Mouse (Mus musculus): ENCODE data around the gene Ppm1d. TPM values are rescaled to one million over a fixed set of nuclear protein-coding genes. Genes with fewer than 3 reads are reported as not detected.

Ppm1d gene
- polyA plus RNA-seq (2014; fragmentation: Nextera tagmentation; extraction: Ambion mirVana) = 15.9 and 17.6 TPM in 2 replicates

DNA sequence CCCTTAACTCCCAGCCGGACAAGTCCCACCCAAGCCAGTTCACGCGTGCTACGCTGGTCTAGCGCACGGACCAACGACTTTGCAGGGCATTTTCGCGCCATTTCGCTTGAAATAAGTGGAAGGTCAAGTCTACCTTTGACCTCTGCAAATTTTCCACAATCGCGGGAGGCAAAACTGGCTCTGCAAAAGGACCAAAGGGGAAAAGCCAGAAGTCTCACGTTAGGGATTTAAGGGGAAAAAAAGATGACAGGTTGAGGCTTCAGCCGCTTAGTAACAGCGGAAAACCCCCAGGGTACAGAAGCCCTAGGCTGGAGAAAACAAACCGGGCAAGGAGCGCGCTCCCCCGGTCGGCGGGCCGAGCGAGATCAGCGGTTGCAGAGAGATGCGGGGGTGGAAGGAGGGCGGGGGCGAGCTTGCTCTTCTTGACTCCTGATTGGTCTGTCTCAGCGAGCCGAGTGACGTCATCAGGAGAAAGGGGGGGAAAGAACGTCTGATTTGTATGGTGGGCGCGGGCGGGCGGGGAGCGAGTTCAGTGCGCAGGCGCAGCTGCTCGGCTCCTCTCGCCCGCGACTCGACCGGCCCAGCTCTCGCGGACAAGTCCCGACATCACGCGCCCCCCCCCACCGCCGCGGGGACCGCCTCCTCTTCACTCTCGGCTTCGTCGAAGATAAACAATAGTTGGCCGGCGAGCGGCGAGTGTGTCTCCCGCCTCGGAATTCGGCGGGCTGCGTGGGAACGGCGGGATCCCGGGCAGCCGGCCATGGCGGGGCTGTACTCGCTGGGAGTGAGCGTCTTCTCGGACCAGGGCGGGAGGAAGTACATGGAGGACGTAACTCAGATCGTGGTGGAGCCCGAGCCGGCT is at the start of gene Ppm1d:
Gene Ppm1d (plus strand): TSS at position 532 of the 862 bp plus-strand sequence.
- Histone ChIP-seq H3K27ac (replicated peaks; ENCODE audit: low read depth, low read length) (peak within 1 kb of the TSS; percentile 94), H3K4me3 (ENCODE audit: low read depth, low read length) (peak within 1 kb of the TSS; percentile 95), H3K4me1 (ENCODE audit: control insufficient read depth, insufficient read depth, low read length) (peaks cover 9% of the 10 kb centered on the region), H3K4me2 (ENCODE audit: low read depth, low read length) (peak within 1 kb of the TSS; percentile 95), H3K36me3 (ENCODE audit: control insufficient read depth, insufficient read depth, low read length) (peaks cover 11% of the 10 kb centered on the region; the same call in 1 of the 2 replicates), H3K9me3 (ENCODE audit: control insufficient read depth, low read length) (no peaks in the 10 kb centered on the region), H3K27me3 (replicated peaks; ENCODE audit: control insufficient read depth, insufficient read depth, low read length) (no peaks in the 10 kb centered on the region), H3K9ac (ENCODE audit: low read depth, low read length) (peak within 1 kb of the TSS; percentile 91)
- WGBS = under 1% methylated on average over 38 of the region's 78 CpGs
- DNase-seq (ENCODE audit: low spot score) = peak; percentile 99
- ATAC-seq (ENCODE audit: low read depth) = peak; percentile 94

DNA sequence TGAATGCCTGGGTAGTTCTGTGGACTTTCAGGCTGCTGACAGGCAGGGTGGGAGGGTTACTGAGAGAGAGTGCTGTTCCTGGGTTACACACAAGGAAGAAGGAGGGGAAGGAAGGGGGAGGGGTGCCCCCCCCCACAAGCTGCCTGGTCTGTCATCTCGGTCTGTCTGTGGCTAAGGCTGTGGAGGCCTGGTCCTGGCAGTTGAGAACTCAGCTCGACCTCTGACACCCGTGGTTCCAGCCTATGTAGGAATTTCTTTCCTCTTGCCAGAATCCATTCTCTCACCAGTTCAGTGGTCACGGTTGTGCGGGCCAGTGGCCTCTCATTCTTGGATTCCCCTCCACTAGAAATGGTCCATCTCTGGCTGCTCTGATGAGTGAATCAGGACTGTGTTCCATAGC is 46.4 kb upstream of the Ppm1d start:
- no peaks in the 10 kb centered on the region for H3K36me3 ChIP-seq (ENCODE audit: control insufficient read depth, insufficient read depth, low read length)
- H3K4me3 ChIP-seq (ENCODE audit: low read depth, low read length) = no peak overlapping the region
- no peak overlapping the region for H3K4me2 ChIP-seq (ENCODE audit: low read depth, low read length)
- no peak overlapping the region for H3K9ac ChIP-seq (ENCODE audit: low read depth, low read length)
- H3K27me3 ChIP-seq (replicated peaks; ENCODE audit: control insufficient read depth, insufficient read depth, low read length) = no peaks in the 10 kb centered on the region
- no peak overlapping the region for H3K27ac ChIP-seq (replicated peaks; ENCODE audit: low read depth, low read length)
- ATAC-seq (ENCODE audit: low read depth) (no peak), DNase-seq (ENCODE audit: low spot score) (no peak)
- H3K4me1 ChIP-seq (ENCODE audit: control insufficient read depth, insufficient read depth, low read length) = no peaks in the 10 kb centered on the region
- H3K9me3 ChIP-seq (ENCODE audit: control insufficient read depth, low read length) = no peaks in the 10 kb centered on the region
- WGBS = 58% methylated on average over 5 of the region's 5 CpGs

DNA sequence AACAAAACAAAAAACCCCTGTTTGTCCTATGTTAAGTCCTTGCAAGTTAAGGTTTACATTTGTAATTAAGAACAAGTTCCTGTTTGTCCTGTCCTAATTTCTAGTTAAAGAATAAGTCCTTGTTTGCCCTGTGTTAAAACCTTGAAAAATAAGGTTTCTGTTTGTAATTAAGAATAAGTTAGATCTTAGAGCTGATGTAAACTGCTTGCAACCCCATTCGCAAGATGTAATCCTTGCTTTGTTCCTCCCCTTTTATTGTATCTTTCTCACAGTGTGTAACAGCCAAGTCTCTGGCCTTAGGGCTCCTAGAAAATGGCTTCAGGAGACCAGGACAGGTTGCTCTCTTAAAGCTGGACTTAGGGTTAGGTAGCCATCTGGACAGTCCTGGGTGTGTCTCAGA is 43.7 kb upstream of the Ppm1d start:
- H3K4me2 ChIP-seq (ENCODE audit: low read depth, low read length) = no peak overlapping the region
- no peaks in the 10 kb centered on the region for H3K9me3 ChIP-seq (ENCODE audit: control insufficient read depth, low read length)
- no peak overlapping the region for H3K4me3 ChIP-seq (ENCODE audit: low read depth, low read length)
- no peaks in the 10 kb centered on the region for H3K27me3 ChIP-seq (replicated peaks; ENCODE audit: control insufficient read depth, insufficient read depth, low read length)
- H3K27ac ChIP-seq (replicated peaks; ENCODE audit: low read depth, low read length) = no peak overlapping the region
- 70% methylated on average over 1 of the region's 1 CpGs for WGBS
- H3K9ac ChIP-seq (ENCODE audit: low read depth, low read length) = no peak overlapping the region
- no peaks in the 10 kb centered on the region for H3K4me1 ChIP-seq (ENCODE audit: control insufficient read depth, insufficient read depth, low read length)
- DNase-seq (ENCODE audit: low spot score) = no peak
- no peaks in the 10 kb centered on the region for H3K36me3 ChIP-seq (ENCODE audit: control insufficient read depth, insufficient read depth, low read length)
- ATAC-seq (ENCODE audit: low read depth) = no peak

DNA sequence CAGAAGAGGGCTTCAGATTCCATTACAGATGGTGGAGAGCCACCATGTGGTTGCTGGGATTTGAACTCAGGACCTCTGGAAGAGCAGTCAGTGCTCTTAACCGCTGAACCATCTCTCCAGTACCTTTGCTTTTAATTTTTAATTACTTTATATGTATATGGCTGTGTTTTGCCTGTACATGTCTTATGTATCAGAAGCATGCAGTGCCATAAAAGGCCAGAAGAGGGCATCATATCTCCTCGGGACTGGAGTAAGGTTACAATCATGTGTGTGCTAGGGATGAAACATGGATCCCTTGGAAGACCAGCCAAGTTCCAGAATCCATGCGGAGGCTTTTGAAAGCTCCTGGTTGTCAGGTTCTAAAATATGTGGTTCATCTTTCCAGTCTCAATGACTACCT is 40.4 kb upstream of the Ppm1d start:
- no peak for ATAC-seq (ENCODE audit: low read depth)
- no peak for DNase-seq (ENCODE audit: low spot score)
- H3K27me3 ChIP-seq (replicated peaks; ENCODE audit: control insufficient read depth, insufficient read depth, low read length) = no peaks in the 10 kb centered on the region
- WGBS = 60% methylated on average over 3 of the region's 3 CpGs
- no peak overlapping the region for H3K27ac ChIP-seq (replicated peaks; ENCODE audit: low read depth, low read length)
- H3K4me2 ChIP-seq (ENCODE audit: low read depth, low read length) = no peak overlapping the region
- no peak overlapping the region for H3K4me3 ChIP-seq (ENCODE audit: low read depth, low read length)
- H3K36me3 ChIP-seq (ENCODE audit: control insufficient read depth, insufficient read depth, low read length) = no peaks in the 10 kb centered on the region
- H3K9ac ChIP-seq (ENCODE audit: low read depth, low read length) = no peak overlapping the region
- H3K9me3 ChIP-seq (ENCODE audit: control insufficient read depth, low read length) = no peaks in the 10 kb centered on the region
- H3K4me1 ChIP-seq (ENCODE audit: control insufficient read depth, insufficient read depth, low read length) = no peaks in the 10 kb centered on the region

DNA sequence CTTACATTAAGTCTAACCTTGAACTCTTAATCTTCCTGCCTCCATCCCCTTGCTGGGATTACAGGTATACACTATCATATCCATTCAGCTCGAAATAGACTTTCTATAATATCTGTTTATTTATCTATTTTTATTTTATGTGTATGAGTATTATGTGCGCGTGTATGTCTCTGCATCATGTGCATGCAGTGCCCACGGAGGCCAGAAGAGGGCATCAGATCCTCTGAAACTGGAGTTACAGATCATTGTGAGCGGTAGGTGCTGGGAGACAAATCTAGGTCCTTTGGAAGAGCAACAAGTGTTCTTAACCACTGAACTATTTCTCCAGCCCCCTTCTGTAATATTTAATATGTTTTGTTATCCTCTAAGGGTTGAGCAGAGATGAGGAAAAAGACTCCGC is 37.7 kb upstream of the Ppm1d start:
- Histone ChIP-seq H3K9ac (ENCODE audit: low read depth, low read length) (no peak overlapping the region), H3K4me2 (ENCODE audit: low read depth, low read length) (no peak overlapping the region), H3K36me3 (ENCODE audit: control insufficient read depth, insufficient read depth, low read length) (no peaks in the 10 kb centered on the region), H3K27ac (replicated peaks; ENCODE audit: low read depth, low read length) (no peak overlapping the region), H3K4me3 (ENCODE audit: low read depth, low read length) (no peak overlapping the region), H3K4me1 (ENCODE audit: control insufficient read depth, insufficient read depth, low read length) (no peaks in the 10 kb centered on the region), H3K27me3 (replicated peaks; ENCODE audit: control insufficient read depth, insufficient read depth, low read length) (no peaks in the 10 kb centered on the region), H3K9me3 (ENCODE audit: control insufficient read depth, low read length) (no peaks in the 10 kb centered on the region)
- 69% methylated on average over 6 of the region's 6 CpGs for WGBS
- DNase-seq (ENCODE audit: low spot score) (no peak), ATAC-seq (ENCODE audit: low read depth) (no peak)

DNA sequence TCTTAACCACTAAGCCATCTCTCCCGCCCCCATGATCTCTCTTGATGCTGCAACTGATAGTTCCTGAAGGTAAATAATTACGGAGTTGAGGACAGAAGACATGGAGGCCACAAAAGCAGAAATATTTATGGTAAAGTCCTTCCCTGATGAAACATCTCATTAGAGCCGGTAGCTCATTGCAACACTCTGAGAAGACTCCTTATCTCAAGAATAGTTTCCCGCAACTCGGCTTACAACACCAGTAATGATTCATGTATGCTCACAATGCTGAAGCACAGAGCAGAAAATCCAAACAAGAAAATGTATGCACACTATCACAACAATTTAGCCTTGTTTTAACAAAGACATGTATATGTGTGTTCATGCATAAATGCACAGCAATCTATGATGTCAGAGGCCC is 35.9 kb upstream of the Ppm1d start:
- DNase-seq (ENCODE audit: low spot score) = no peak
- no peaks in the 10 kb centered on the region for H3K27me3 ChIP-seq (replicated peaks; ENCODE audit: control insufficient read depth, insufficient read depth, low read length)
- no peak overlapping the region for H3K9ac ChIP-seq (ENCODE audit: low read depth, low read length)
- H3K36me3 ChIP-seq (ENCODE audit: control insufficient read depth, insufficient read depth, low read length) = no peaks in the 10 kb centered on the region
- 84% methylated on average over 5 of the region's 5 CpGs for WGBS
- no peak overlapping the region for H3K4me3 ChIP-seq (ENCODE audit: low read depth, low read length)
- H3K4me2 ChIP-seq (ENCODE audit: low read depth, low read length) = no peak overlapping the region
- ATAC-seq (ENCODE audit: low read depth) = no peak
- H3K27ac ChIP-seq (replicated peaks; ENCODE audit: low read depth, low read length) = no peak overlapping the region
- H3K9me3 ChIP-seq (ENCODE audit: control insufficient read depth, low read length) = no peaks in the 10 kb centered on the region
- H3K4me1 ChIP-seq (ENCODE audit: control insufficient read depth, insufficient read depth, low read length) = no peaks in the 10 kb centered on the region

DNA sequence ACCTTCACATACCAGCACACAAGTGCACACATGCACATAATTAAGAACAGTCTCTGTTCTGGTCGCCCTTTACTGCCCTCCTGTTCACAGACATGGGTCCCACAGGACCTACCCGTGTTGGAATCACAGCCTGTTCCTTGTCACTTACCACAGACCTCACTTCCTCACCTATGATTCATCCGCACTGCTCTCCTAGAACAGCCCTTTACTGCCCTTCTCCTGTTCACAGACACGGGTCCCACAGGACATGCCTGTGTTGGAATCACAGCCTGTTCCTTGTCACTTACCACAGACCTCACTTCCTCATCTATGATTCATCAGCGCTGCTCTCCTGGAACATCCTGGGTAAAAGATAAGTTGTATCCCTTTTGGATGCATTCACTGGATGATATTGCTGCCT is 33.4 kb upstream of the Ppm1d start:
- Histone ChIP-seq H3K9me3 (ENCODE audit: control insufficient read depth, low read length) (no peaks in the 10 kb centered on the region), H3K4me2 (ENCODE audit: low read depth, low read length) (no peak overlapping the region), H3K9ac (ENCODE audit: low read depth, low read length) (no peak overlapping the region), H3K27me3 (replicated peaks; ENCODE audit: control insufficient read depth, insufficient read depth, low read length) (no peaks in the 10 kb centered on the region), H3K4me1 (ENCODE audit: control insufficient read depth, insufficient read depth, low read length) (no peaks in the 10 kb centered on the region), H3K27ac (replicated peaks; ENCODE audit: low read depth, low read length) (no peak overlapping the region), H3K4me3 (ENCODE audit: low read depth, low read length) (no peak overlapping the region), H3K36me3 (ENCODE audit: control insufficient read depth, insufficient read depth, low read length) (no peaks in the 10 kb centered on the region)
- DNase-seq (ENCODE audit: low spot score) = no peak
- ATAC-seq (ENCODE audit: low read depth) = no peak
- 46% methylated on average over 5 of the region's 5 CpGs for WGBS

DNA sequence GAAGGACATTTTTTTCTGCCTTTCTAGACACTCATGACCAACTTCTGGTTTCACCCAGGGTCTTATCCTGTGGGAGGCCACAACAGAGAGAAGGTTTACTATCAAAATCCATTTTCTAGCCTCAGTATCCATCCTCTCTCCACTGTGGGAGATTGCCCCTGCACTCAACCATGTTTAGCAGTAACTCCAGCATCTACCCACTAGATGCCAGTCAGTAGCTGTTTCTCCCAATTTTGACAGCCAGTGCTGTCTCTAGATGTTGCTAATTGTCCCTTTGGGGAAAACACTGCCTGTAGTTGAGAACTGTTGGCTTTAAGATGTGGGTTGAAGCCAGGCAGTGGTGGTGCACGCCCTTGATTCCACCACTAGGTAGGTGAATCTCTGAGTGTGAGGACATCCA is 32.9 kb upstream of the Ppm1d start:
- H3K27me3 ChIP-seq (replicated peaks; ENCODE audit: control insufficient read depth, insufficient read depth, low read length) = no peaks in the 10 kb centered on the region
- H3K4me1 ChIP-seq (ENCODE audit: control insufficient read depth, insufficient read depth, low read length) = no peaks in the 10 kb centered on the region
- ATAC-seq (ENCODE audit: low read depth) = no peak
- H3K9ac ChIP-seq (ENCODE audit: low read depth, low read length) = no peak overlapping the region
- H3K4me3 ChIP-seq (ENCODE audit: low read depth, low read length) = no peak overlapping the region
- no peak overlapping the region for H3K27ac ChIP-seq (replicated peaks; ENCODE audit: low read depth, low read length)
- DNase-seq (ENCODE audit: low spot score) = no peak
- no peaks in the 10 kb centered on the region for H3K9me3 ChIP-seq (ENCODE audit: control insufficient read depth, low read length)
- H3K4me2 ChIP-seq (ENCODE audit: low read depth, low read length) = no peak overlapping the region
- WGBS = 62% methylated on average over 1 of the region's 1 CpGs
- H3K36me3 ChIP-seq (ENCODE audit: control insufficient read depth, insufficient read depth, low read length) = no peaks in the 10 kb centered on the region
